Mouse (Mus musculus): ENCODE measurements at regions not wholly inside any gene's neighbourhood (a gene's known extent, or its start where the extent isn't known, plus 50 kb on each side); places are given as distances from the start of the nearest gene placed in this dataset.
"Not testable (repeated sequence)": the region's sequence is repeated elsewhere in the genome, so short reads cannot be mapped to it uniquely, and the experiment has no call there.

GRCm38 (mm10) chr9:11377586-11377985, 473.0 kb upstream of the Cntn5 start:
- H3K4me1 ChIP-seq (ENCODE audit: control insufficient read depth, insufficient read depth, low read length) = no peaks in the 10 kb centered on the region
- H3K4me3 ChIP-seq (ENCODE audit: low read depth, low read length) = no peak overlapping the region
- H3K4me2 ChIP-seq (ENCODE audit: low read length) = no peak overlapping the region
- no peak for ATAC-seq
- H3K27me3 ChIP-seq (ENCODE audit: control insufficient read depth, insufficient read depth, low read depth, low read length) = no peaks in the 10 kb centered on the region
- no peaks in the 10 kb centered on the region for H3K36me3 ChIP-seq (ENCODE audit: control insufficient read depth, insufficient read depth, low read length)
- no peaks in the 10 kb centered on the region for H3K9me3 ChIP-seq (replicated peaks; ENCODE audit: control insufficient read depth, low read length, poor library complexity, severe bottlenecking)
- WGBS = 70% methylated on average over 4 of the region's 4 CpGs
- H3K9ac ChIP-seq (ENCODE audit: low read depth, low read length) = no peak overlapping the region
- H3K27ac ChIP-seq (ENCODE audit: low read length) = no peak overlapping the region

- H3K27ac ChIP-seq (ENCODE audit: low read length) = no peak overlapping the region
- H3K36me3 ChIP-seq (ENCODE audit: control insufficient read depth, insufficient read depth, low read length) = no peaks in the 10 kb centered on the region
- WGBS = 90% methylated on average over 2 of the region's 2 CpGs
- H3K4me1 ChIP-seq (ENCODE audit: control insufficient read depth, insufficient read depth, low read length) = no peaks in the 10 kb centered on the region
- no peak overlapping the region for H3K4me3 ChIP-seq (ENCODE audit: low read depth, low read length)
- H3K9me3 ChIP-seq (replicated peaks; ENCODE audit: control insufficient read depth, low read length, poor library complexity, severe bottlenecking) = no peaks in the 10 kb centered on the region
- no peak for ATAC-seq
- no peak overlapping the region for H3K4me2 ChIP-seq (ENCODE audit: low read length)
- no peak overlapping the region for H3K9ac ChIP-seq (ENCODE audit: low read depth, low read length)
- H3K27me3 ChIP-seq (ENCODE audit: control insufficient read depth, insufficient read depth, low read depth, low read length) = no peaks in the 10 kb centered on the region
These were observed 468.8 kb upstream of the Cntn5 start for GRCm38 (mm10) chr9:11373294-11373903.

DNA sequence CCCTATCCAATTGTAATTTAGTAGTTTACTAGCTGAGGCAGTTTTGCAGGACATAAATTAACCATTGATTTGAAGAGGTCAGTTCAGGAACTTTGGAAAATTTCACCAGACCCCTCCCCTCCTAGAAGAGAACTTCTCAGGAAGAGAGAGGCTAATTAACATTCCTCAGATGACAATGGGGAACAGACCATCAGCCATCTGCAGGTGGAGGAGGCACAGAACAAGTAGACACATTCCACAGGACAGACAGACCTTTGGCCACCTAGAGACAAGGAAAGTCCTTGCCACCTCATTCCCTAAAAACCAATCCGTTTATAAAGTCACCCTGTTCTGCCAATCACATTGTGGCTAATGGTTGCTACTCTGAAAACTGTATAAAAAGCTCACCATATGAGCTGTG, 463.5 kb upstream of the Cntn5 start:
- Histone ChIP-seq H3K27me3 (ENCODE audit: control insufficient read depth, insufficient read depth, low read depth, low read length) (no peaks in the 10 kb centered on the region), H3K4me1 (ENCODE audit: control insufficient read depth, insufficient read depth, low read length) (no peaks in the 10 kb centered on the region), H3K4me2 (ENCODE audit: low read length) (no peak overlapping the region), H3K9me3 (replicated peaks; ENCODE audit: control insufficient read depth, low read length, poor library complexity, severe bottlenecking) (no peaks in the 10 kb centered on the region), H3K27ac (ENCODE audit: low read length) (no peak overlapping the region), H3K4me3 (ENCODE audit: low read depth, low read length) (no peak overlapping the region), H3K9ac (ENCODE audit: low read depth, low read length) (no peak overlapping the region), H3K36me3 (ENCODE audit: control insufficient read depth, insufficient read depth, low read length) (no peaks in the 10 kb centered on the region)
- no peak for ATAC-seq
- WGBS = 70% methylated on average over 1 of the region's 1 CpGs

- Histone ChIP-seq H3K9ac (ENCODE audit: low read depth, low read length) (no peak overlapping the region), H3K9me3 (replicated peaks; ENCODE audit: control insufficient read depth, low read length, poor library complexity, severe bottlenecking) (0 out of 2 replicates have a peak, but pooled peaks cover 2% of the 10 kb centered on the region), H3K36me3 (ENCODE audit: control insufficient read depth, insufficient read depth, low read length) (no peaks in the 10 kb centered on the region), H3K4me1 (ENCODE audit: control insufficient read depth, insufficient read depth, low read length) (no peaks in the 10 kb centered on the region), H3K27me3 (ENCODE audit: control insufficient read depth, insufficient read depth, low read depth, low read length) (no peaks in the 10 kb centered on the region), H3K4me3 (ENCODE audit: low read depth, low read length) (no peak overlapping the region), H3K27ac (ENCODE audit: low read length) (no peak overlapping the region), H3K4me2 (ENCODE audit: low read length) (no peak overlapping the region)
- no peak for ATAC-seq
- WGBS = 91% methylated on average over 4 of the region's 4 CpGs
These were observed 424.3 kb upstream of the Cntn5 start for GRCm38 (mm10) chr9:11328900-11329299.

- H3K9me3 ChIP-seq (replicated peaks; ENCODE audit: control insufficient read depth, low read length, poor library complexity, severe bottlenecking) = no peaks in the 10 kb centered on the region
- ATAC-seq = no peak
- H3K27me3 ChIP-seq (ENCODE audit: control insufficient read depth, insufficient read depth, low read depth, low read length) = no peaks in the 10 kb centered on the region
- no peak overlapping the region for H3K4me3 ChIP-seq (ENCODE audit: low read depth, low read length)
- no peak overlapping the region for H3K9ac ChIP-seq (ENCODE audit: low read depth, low read length)
- no peak overlapping the region for H3K27ac ChIP-seq (ENCODE audit: low read length)
- WGBS = 85% methylated on average over 1 of the region's 1 CpGs
- no peak overlapping the region for H3K4me2 ChIP-seq (ENCODE audit: low read length)
- H3K36me3 ChIP-seq (ENCODE audit: control insufficient read depth, insufficient read depth, low read length) = no peaks in the 10 kb centered on the region
- H3K4me1 ChIP-seq (ENCODE audit: control insufficient read depth, insufficient read depth, low read length) = no peaks in the 10 kb centered on the region
These were observed 412.6 kb upstream of the Cntn5 start for GRCm38 (mm10) chr9:11317221-11317620.

DNA sequence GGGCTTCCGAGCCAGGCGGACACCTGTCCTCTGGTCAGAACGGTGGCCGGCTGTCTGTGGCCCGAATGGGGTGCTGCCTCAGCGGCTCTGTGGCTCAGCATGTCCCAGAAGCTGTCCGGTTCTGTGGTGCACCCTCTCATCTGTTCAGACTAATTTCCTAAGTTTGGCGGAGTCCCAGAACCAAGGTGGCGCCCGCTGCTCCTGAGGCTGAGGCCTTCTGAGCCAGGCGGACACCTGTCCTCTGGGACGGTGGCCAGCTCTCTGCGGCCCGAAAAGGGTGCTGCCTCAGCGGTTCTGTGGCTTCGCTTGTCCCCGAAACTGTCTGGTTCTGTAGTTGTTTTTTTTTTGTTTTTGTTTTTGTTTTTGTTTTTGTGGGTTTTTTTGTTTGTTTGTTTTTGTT, 392.5 kb upstream of the Cntn5 start:
- ATAC-seq; H3K27ac ChIP-seq (ENCODE audit: low read length); H3K9ac ChIP-seq (ENCODE audit: low read depth, low read length); H3K4me1 ChIP-seq (ENCODE audit: control insufficient read depth, insufficient read depth, low read length); H3K36me3 ChIP-seq (ENCODE audit: control insufficient read depth, insufficient read depth, low read length); H3K4me2 ChIP-seq (ENCODE audit: low read length); H3K4me3 ChIP-seq (ENCODE audit: low read depth, low read length); H3K9me3 ChIP-seq (replicated peaks; ENCODE audit: control insufficient read depth, low read length, poor library complexity, severe bottlenecking); H3K27me3 ChIP-seq (ENCODE audit: control insufficient read depth, insufficient read depth, low read depth, low read length): not testable (repeated sequence)
- whole genome bisulfite sequencing = 95% methylated on average over 17 of the region's 17 CpGs

DNA sequence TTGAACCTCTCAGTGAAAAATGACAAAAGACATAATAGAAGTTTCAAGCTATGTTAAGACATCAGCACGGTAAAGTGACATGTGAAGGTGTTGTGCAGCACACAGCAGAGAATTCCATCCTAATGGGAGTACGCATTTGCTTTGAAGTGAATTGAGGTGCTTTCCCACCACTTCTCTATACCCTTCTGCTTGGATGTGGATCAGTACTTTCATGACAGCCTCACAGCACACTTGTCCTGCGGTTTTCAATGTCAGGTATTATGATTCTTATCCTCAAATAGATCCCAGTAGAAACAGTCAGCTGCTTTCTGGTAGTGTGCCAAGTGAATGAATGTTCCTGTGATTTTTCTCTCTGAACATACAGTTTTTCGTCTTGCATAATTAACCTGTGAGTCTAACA, 380.6 kb upstream of the Cntn5 start:
- no peak overlapping the region for H3K4me3 ChIP-seq (ENCODE audit: low read depth, low read length)
- H3K4me1 ChIP-seq (ENCODE audit: control insufficient read depth, insufficient read depth, low read length) = no peaks in the 10 kb centered on the region
- ATAC-seq = peak; percentile 88
- WGBS = 72% methylated on average over 4 of the region's 4 CpGs
- H3K9ac ChIP-seq (ENCODE audit: low read depth, low read length) = no peak overlapping the region
- no peak overlapping the region for H3K4me2 ChIP-seq (ENCODE audit: low read length)
- no peaks in the 10 kb centered on the region for H3K36me3 ChIP-seq (ENCODE audit: control insufficient read depth, insufficient read depth, low read length)
- H3K9me3 ChIP-seq (replicated peaks; ENCODE audit: control insufficient read depth, low read length, poor library complexity, severe bottlenecking) = no peaks in the 10 kb centered on the region
- no peak overlapping the region for H3K27ac ChIP-seq (ENCODE audit: low read length)
- H3K27me3 ChIP-seq (ENCODE audit: control insufficient read depth, insufficient read depth, low read depth, low read length) = no peaks in the 10 kb centered on the region

- no peak for ATAC-seq
- 66% methylated on average over 1 of the region's 1 CpGs for WGBS
These were observed 380.0 kb upstream of the Cntn5 start for GRCm38 (mm10) chr9:11284549-11284948.

DNA sequence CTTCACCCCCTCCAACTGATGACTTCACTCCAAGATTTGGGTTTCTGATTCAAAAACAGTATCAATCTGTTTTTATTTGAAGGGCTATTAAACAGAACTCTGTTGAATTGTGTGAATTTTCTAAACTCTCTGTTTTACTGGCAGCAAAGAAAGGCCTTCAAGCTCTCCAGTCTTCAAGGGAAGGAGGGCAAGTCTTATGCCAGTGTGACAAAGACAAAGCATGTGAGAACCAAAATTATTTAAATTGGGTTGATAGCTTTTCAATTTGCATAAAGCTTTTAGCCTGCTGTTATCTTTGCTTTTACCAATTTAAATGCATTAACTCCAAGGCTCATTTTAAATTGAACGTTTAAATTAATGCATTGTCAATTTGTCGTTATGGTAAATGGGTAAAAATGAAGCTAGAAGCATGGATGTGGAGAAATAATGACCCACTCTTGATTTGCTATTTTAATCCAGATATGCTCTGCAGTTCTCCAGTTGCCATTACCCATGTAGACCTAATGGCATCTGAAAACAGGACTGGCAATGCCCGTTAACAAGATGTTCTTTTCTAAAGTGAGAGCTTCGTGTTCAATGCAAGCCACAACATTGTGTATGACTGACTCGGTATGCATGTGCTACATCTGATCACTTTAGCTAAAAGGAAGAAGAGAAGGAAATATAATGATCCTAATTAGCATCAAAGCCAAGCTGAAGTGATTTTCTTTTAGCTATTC, 375.0 kb upstream of the Cntn5 start:
- no peak overlapping the region for H3K9ac ChIP-seq (ENCODE audit: low read depth, low read length)
- H3K4me1 ChIP-seq (ENCODE audit: control insufficient read depth, insufficient read depth, low read length) = no peaks in the 10 kb centered on the region
- H3K4me3 ChIP-seq (ENCODE audit: low read depth, low read length) = no peak overlapping the region
- 70% methylated on average over 5 of the region's 5 CpGs for WGBS
- H3K27me3 ChIP-seq (ENCODE audit: control insufficient read depth, insufficient read depth, low read depth, low read length) = no peaks in the 10 kb centered on the region
- H3K36me3 ChIP-seq (ENCODE audit: control insufficient read depth, insufficient read depth, low read length) = no peaks in the 10 kb centered on the region
- no peak for ATAC-seq
- no peaks in the 10 kb centered on the region; the same call in 1 of the 2 replicates for H3K9me3 ChIP-seq (replicated peaks; ENCODE audit: control insufficient read depth, low read length, poor library complexity, severe bottlenecking)
- no peak overlapping the region for H3K27ac ChIP-seq (ENCODE audit: low read length)
- H3K4me2 ChIP-seq (ENCODE audit: low read length) = no peak overlapping the region

More at GRCm38 (mm10) chr9:11284549-11284948, 380.0 kb upstream of the Cntn5 start:
- H3K36me3 ChIP-seq (ENCODE audit: control insufficient read depth, insufficient read depth, low read length) = no peaks in the 10 kb centered on the region
- no peak overlapping the region for H3K9ac ChIP-seq (ENCODE audit: low read depth, low read length)
- no peaks in the 10 kb centered on the region for H3K9me3 ChIP-seq (replicated peaks; ENCODE audit: control insufficient read depth, low read length, poor library complexity, severe bottlenecking)
- H3K4me3 ChIP-seq (ENCODE audit: low read depth, low read length) = no peak overlapping the region
- no peak overlapping the region for H3K4me2 ChIP-seq (ENCODE audit: low read length)
- no peaks in the 10 kb centered on the region for H3K4me1 ChIP-seq (ENCODE audit: control insufficient read depth, insufficient read depth, low read length)
- no peak overlapping the region for H3K27ac ChIP-seq (ENCODE audit: low read length)
- H3K27me3 ChIP-seq (ENCODE audit: control insufficient read depth, insufficient read depth, low read depth, low read length) = no peaks in the 10 kb centered on the region
